Mouse (Mus musculus): ENCODE results near the gene Nnmt. TPM values are rescaled to one million over a fixed set of nuclear protein-coding genes. Genes with fewer than 3 reads are reported as not detected.

The Nnmt gene
- polyA plus RNA-seq, 1 experiment from 2014 or later: 0.51 TPM

DNA sequence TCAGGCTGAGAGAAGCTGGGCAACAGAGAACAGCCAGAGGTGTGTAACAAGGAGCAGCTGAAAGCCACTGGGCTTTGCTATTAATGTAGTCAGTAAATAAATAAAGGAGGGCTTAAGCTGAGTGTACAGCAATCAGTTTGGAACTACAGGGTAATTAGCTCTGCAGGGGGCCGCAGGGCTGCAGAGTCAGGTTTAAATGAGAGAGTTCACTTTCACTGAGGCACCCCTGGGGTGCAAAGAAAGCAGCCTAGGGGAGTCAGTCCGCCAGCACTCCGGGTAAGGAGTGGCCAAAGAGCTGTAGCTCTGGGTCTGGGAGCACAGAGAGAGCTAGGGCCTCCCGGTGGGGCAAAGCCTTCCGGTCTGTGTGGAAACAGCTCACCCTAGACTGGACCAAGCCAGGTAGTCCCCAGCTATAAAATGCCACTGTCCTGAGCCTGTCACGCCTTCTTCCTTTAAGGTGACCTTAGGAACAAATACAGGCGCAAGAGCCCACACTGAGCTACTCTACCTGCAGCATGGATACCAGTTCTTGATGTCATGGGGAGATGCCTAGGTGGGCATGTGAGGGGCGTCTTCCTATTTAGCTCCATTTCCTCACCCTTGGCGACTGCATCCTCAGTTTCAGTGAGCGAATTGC is 42.8 kb upstream of the Nnmt start:
- Histone ChIP-seq H3K27ac (no peak overlapping the region), H3K36me3 (replicated peaks; ENCODE audit: control insufficient read depth, insufficient read depth) (no peaks in the 10 kb centered on the region), H3K9ac (no peak overlapping the region), H3K4me1 (replicated peaks; ENCODE audit: control insufficient read depth, insufficient read depth, low read length) (peaks cover 23% of the 10 kb centered on the region), H3K9me3 (ENCODE audit: control insufficient read depth, low read length) (peaks cover 5% of the 10 kb centered on the region; the same call in 1 of the 2 replicates), H3K4me2 (replicated peaks) (no peak overlapping the region), H3K27me3 (ENCODE audit: control insufficient read depth, insufficient read depth, low read length) (no peaks in the 10 kb centered on the region), H3K4me3 (replicated peaks; ENCODE audit: low read length) (no peak overlapping the region)
- 19% methylated on average over 10 of the region's 10 CpGs for WGBS
- ATAC-seq (ENCODE audit: low FRiP score): no peak
- no peak for DNase-seq (ENCODE audit: low spot score)

DNA sequence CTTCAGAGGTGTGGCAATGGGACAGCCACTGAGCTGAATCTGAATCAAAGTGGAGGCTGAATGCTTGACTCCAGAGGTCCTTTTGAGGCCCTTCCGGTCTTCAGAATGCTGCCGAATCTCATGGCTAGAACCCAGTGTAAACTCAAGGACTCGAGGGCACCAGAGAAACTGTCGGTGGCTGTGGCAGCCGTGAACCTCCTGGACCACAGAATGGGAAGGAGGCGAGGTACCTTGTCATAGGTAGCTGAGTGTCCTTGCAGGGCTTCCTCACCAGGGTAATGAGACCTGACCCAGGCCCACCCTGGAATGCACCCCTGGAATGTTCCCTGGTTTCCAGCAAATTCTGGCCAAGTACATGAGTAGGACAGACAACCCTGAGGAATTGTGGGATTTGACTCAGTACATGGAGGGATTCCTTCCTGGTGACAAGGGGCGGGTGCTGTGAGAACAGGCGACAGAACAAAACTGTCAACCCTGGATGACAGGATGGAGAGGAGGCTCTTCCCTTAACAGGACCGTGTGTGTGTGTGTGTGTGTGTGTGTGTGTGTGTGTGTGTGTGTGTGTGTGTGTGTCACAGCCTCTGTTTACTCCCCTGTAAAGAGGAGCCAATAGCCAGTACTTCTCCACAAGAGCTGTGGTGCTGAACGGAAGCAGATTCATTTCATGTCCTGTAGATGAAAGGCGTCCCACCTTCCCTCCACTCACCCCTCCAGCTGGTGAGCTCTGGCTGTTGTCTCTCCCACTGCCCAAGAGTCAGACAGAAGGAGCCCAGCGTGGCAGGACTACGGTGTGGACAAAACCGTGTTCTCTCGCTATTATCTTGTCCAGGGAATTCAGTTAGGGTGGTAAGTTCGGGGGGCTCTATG is 42.1 kb upstream of the Nnmt start:
- WGBS: 47% methylated on average over 16 of the region's 16 CpGs

DNA sequence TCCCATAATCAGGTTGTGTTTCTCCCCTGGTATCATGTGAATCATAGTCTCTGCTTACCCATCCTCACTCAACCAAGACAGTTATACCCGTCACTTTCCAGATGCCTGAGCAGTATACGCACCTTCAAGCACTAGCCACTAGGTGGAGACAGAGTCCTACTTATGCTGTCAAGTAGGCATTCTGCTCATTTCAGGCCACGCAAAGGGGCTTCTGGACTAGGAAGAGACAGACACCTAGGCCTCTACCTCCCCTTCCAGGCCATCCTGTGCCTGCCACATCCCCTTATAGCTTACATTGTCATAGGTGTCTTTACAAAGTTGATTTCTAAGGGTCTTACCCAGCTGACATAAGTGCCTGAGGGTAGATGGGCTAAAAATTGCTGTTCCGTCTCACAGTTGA is 41.3 kb upstream of the Nnmt start:
- 22% methylated on average over 4 of the region's 4 CpGs for WGBS
- Histone ChIP-seq H3K27ac (no peak overlapping the region), H3K36me3 (replicated peaks; ENCODE audit: control insufficient read depth, insufficient read depth) (no peaks in the 10 kb centered on the region), H3K9ac (no peak overlapping the region), H3K4me3 (replicated peaks; ENCODE audit: low read length) (no peak overlapping the region), H3K4me2 (replicated peaks) (no peak overlapping the region), H3K27me3 (ENCODE audit: control insufficient read depth, insufficient read depth, low read length) (no peaks in the 10 kb centered on the region), H3K9me3 (ENCODE audit: control insufficient read depth, low read length) (peaks cover 5% of the 10 kb centered on the region; the same call in 1 of the 2 replicates), H3K4me1 (replicated peaks; ENCODE audit: control insufficient read depth, insufficient read depth, low read length) (peaks cover 23% of the 10 kb centered on the region)
- DNase-seq (ENCODE audit: low spot score): peak; percentile 94
- no peak for ATAC-seq (ENCODE audit: low FRiP score)

More for the DNA sequence above, 42.1 kb upstream of the Nnmt start:
- DNase-seq (ENCODE audit: low spot score) (no peak), ATAC-seq (ENCODE audit: low FRiP score) (no peak)
- Histone ChIP-seq H3K4me2 (replicated peaks) (no peak overlapping the region), H3K4me1 (replicated peaks; ENCODE audit: control insufficient read depth, insufficient read depth, low read length) (peaks cover 23% of the 10 kb centered on the region), H3K9me3 (ENCODE audit: control insufficient read depth, low read length) (peaks cover 5% of the 10 kb centered on the region; the same call in 1 of the 2 replicates), H3K36me3 (replicated peaks; ENCODE audit: control insufficient read depth, insufficient read depth) (no peaks in the 10 kb centered on the region), H3K4me3 (replicated peaks; ENCODE audit: low read length) (no peak overlapping the region), H3K27me3 (ENCODE audit: control insufficient read depth, insufficient read depth, low read length) (no peaks in the 10 kb centered on the region), H3K9ac (no peak overlapping the region), H3K27ac (no peak overlapping the region)

DNA sequence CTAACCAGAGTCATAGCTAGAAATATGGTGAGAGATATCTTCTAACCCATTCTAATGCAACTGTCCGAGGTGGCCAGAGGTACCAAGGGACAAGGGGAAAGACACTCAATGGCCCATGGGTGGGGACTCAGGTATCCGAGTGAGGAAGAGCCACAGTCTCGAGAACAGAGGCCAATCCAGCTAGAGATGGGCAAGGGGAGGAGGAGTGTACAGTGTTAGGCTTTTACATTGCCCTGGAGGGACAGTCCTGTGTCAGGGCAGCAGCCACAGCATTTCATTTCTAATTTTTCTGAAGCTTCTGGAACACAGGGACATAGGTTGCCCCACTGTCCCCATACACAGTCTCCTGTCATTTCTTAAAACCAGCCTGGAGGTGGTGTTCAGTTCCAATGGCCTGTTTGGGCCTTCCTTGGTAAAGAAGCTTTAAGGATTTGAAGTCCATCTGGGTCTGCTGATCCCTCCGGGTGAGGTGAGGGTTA is 40.7 kb upstream of the Nnmt start:
- no peak for DNase-seq (ENCODE audit: low spot score)
- Histone ChIP-seq H3K9me3 (ENCODE audit: control insufficient read depth, low read length) (peaks cover 5% of the 10 kb centered on the region; the same call in 1 of the 2 replicates), H3K27ac (no peak overlapping the region), H3K9ac (no peak overlapping the region), H3K27me3 (ENCODE audit: control insufficient read depth, insufficient read depth, low read length) (no peaks in the 10 kb centered on the region), H3K4me2 (replicated peaks) (no peak overlapping the region), H3K4me1 (replicated peaks; ENCODE audit: control insufficient read depth, insufficient read depth, low read length) (peaks cover 23% of the 10 kb centered on the region), H3K4me3 (replicated peaks; ENCODE audit: low read length) (no peak overlapping the region), H3K36me3 (replicated peaks; ENCODE audit: control insufficient read depth, insufficient read depth) (no peaks in the 10 kb centered on the region)
- WGBS: 65% methylated on average over 4 of the region's 4 CpGs
- no peak for ATAC-seq (ENCODE audit: low FRiP score)

DNA sequence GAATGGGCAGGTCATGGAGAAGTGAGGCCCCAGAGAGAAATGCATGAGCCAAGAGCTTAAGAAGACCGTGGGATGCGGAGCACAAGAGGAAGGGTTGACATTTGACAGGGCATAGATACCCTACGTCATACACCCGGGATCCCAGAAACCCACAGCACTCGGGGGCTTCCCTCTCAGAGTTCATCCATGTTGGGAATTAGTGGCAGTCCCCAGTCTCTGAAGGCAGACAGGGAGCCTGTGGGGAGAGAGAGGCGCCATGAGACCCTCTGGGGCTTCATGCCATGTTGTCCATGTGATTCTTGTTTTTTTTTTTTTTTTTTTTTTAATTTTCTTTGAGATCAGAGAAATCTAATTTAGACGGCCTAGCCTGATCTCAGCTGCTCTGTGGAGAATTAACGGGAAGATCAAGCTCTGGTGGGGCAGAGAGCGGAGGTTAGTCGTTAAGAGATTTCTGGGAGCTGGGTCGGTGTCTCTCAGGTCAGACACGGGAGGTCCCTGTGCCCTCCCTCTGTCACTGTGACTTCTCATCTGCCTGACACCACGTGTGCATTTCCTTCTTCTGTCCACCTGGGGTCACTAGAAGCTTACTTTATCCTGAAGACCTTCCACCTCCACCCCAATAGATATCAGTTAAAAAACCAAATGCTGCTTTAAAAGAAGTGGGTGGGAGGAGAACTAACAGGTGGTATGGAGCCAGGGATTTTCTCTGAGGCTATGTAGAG is 40.1 kb upstream of the Nnmt start:
- H3K27me3 ChIP-seq (ENCODE audit: control insufficient read depth, insufficient read depth, low read length): no peaks in the 10 kb centered on the region
- no peak overlapping the region for H3K27ac ChIP-seq
- DNase-seq (ENCODE audit: low spot score): peak; percentile 73
- H3K9me3 ChIP-seq (ENCODE audit: control insufficient read depth, low read length): peaks cover 5% of the 10 kb centered on the region; the same call in 1 of the 2 replicates
- WGBS: 49% methylated on average over 13 of the region's 13 CpGs
- no peak for ATAC-seq (ENCODE audit: low FRiP score)
- H3K4me2 ChIP-seq (replicated peaks): no peak overlapping the region
- no peaks in the 10 kb centered on the region for H3K36me3 ChIP-seq (replicated peaks; ENCODE audit: control insufficient read depth, insufficient read depth)
- no peak overlapping the region for H3K4me3 ChIP-seq (replicated peaks; ENCODE audit: low read length)
- peaks cover 23% of the 10 kb centered on the region for H3K4me1 ChIP-seq (replicated peaks; ENCODE audit: control insufficient read depth, insufficient read depth, low read length)
- no peak overlapping the region for H3K9ac ChIP-seq

DNA sequence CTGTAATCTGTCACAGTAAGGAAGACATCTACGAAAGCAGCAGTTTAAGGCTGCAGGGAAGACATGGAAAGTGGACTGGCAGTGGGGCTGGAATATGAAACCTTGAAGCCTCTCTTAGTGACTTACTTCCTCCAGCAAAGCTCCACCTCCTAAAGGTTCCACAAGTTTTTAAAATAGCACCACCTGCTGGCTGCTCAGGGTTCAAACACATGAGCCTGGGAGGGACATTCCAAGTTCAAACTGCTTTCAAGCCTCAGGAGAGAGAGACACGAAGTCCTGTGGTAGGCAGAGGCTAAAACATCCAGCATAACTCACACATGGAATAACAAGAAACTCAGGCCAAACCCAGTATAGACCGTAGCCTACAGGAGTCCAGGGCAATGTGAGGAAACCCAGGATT is 39.4 kb upstream of the Nnmt start:
- Histone ChIP-seq H3K9ac (no peak overlapping the region), H3K4me2 (replicated peaks) (no peak overlapping the region), H3K4me1 (replicated peaks; ENCODE audit: control insufficient read depth, insufficient read depth, low read length) (peaks cover 20% of the 10 kb centered on the region), H3K27ac (no peak overlapping the region), H3K27me3 (ENCODE audit: control insufficient read depth, insufficient read depth, low read length) (no peaks in the 10 kb centered on the region), H3K4me3 (replicated peaks; ENCODE audit: low read length) (no peak overlapping the region), H3K36me3 (replicated peaks; ENCODE audit: control insufficient read depth, insufficient read depth) (no peaks in the 10 kb centered on the region), H3K9me3 (ENCODE audit: control insufficient read depth, low read length) (peaks cover 5% of the 10 kb centered on the region; the same call in 1 of the 2 replicates)
- ATAC-seq (ENCODE audit: low FRiP score): no peak
- 86% methylated on average over 3 of the region's 3 CpGs for WGBS
- DNase-seq (ENCODE audit: low spot score): no peak

DNA sequence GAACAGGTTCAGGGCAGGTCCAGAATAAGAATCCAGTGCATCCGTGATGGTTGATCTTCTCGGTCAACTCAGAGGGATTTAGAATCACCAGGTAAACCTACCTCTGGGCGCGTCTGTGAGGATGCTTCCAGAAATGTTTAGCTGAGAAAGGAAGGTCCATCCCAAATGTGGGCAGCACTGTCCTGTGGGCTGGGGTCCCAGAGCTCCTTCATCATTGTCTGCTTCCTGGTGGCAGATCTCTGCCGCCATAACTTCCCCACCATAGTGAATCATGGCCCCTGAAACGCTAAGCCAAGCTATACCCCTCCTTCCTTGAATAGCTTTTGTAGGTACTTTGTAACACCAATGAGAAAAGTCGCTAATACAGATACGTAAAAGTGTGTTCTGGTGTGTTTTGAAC is 36.7 kb upstream of the Nnmt start:
- Histone ChIP-seq H3K9ac (no peak overlapping the region), H3K36me3 (replicated peaks; ENCODE audit: control insufficient read depth, insufficient read depth) (no peaks in the 10 kb centered on the region), H3K4me3 (replicated peaks; ENCODE audit: low read length) (no peak overlapping the region), H3K4me1 (replicated peaks; ENCODE audit: control insufficient read depth, insufficient read depth, low read length) (no peaks in the 10 kb centered on the region), H3K9me3 (ENCODE audit: control insufficient read depth, low read length) (peaks cover 5% of the 10 kb centered on the region; the same call in 1 of the 2 replicates), H3K4me2 (replicated peaks) (no peak overlapping the region), H3K27ac (no peak overlapping the region), H3K27me3 (ENCODE audit: control insufficient read depth, insufficient read depth, low read length) (peaks cover 4% of the 10 kb centered on the region; the same call in 1 of the 2 replicates)
- 91% methylated on average over 8 of the region's 8 CpGs for WGBS
- DNase-seq (ENCODE audit: low spot score) (no peak), ATAC-seq (ENCODE audit: low FRiP score) (no peak)

DNA sequence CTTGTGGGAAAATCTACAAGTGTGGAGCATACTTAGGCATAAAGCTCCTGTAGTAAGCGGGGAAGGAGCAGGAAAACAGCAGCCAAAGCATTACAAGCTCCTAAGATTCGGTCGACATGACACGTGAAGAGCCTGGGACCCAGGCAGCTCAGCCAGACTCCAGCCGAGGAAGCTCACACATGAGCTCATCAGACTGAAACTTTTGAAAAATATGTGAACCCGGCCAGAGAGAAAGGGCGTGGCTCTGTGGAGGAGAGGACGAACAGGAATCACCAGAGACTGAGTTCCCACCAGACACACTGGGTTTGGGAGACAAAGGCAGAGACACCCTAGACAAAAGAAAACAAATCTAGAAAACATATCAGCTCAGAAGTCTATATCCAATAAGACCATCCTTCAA is 35.9 kb upstream of the Nnmt start:
- Histone ChIP-seq H3K36me3 (replicated peaks; ENCODE audit: control insufficient read depth, insufficient read depth) (no peaks in the 10 kb centered on the region), H3K4me2 (replicated peaks) (no peak overlapping the region)
- ATAC-seq (ENCODE audit: low FRiP score): no peak

More for the DNA sequence above, 35.9 kb upstream of the Nnmt start:
- peaks cover 5% of the 10 kb centered on the region; the same call in 1 of the 2 replicates for H3K9me3 ChIP-seq (ENCODE audit: control insufficient read depth, low read length)
- H3K9ac ChIP-seq: no peak overlapping the region
- peaks cover 4% of the 10 kb centered on the region; the same call in 1 of the 2 replicates for H3K27me3 ChIP-seq (ENCODE audit: control insufficient read depth, insufficient read depth, low read length)
- no peak overlapping the region for H3K4me3 ChIP-seq (replicated peaks; ENCODE audit: low read length)
- no peak for DNase-seq (ENCODE audit: low spot score)
- H3K4me1 ChIP-seq (replicated peaks; ENCODE audit: control insufficient read depth, insufficient read depth, low read length): no peaks in the 10 kb centered on the region
- no peak overlapping the region for H3K27ac ChIP-seq
- 84% methylated on average over 8 of the region's 8 CpGs for WGBS
